Mouse (Mus musculus): Measurements from ENCODE around the gene Dus3l.

DNA sequence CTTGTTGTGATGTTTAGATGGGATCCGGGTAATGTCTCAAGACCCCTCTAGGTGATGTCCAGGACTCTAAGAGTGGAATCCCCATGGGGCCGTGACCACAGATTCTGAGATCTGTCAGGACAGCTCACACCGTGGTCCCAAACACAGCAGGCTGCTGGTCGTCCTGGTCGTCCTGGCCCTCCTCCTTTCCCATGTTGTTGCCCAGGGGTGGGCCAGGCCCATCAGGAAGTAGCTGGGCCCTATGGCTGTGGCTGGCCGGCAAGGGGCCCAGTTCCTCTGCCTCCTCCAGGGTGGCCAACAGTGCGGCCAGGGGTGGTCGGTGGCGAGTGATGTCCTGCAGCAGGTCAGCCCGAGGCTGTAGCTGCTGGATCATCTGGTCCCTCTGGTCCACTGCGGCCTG lies 49.2 kb upstream of the Dus3l start:
- no peak for TF ChIP-seq CTCF (IDR thresholded peaks at IDR 0.05 in 2 of 3, conservative IDR thresholded peaks at IDR 0.05 in 1 of 3; ENCODE audit: control insufficient read depth in 1 of 3, insufficient read depth in 1 of 3, low read depth in 2 of 3, low read length in 3 of 3, poor library complexity in 1 of 3, severe bottlenecking in 1 of 3)
- no peak for TF ChIP-seq ELF1 (IDR thresholded peaks at IDR 0.05; ENCODE audit: low read depth, low read length)
- no peak for TF ChIP-seq ZC3H11A (IDR thresholded peaks at IDR 0.05; ENCODE audit: low read depth, low read length)
- no peak for TF ChIP-seq TAL1 (IDR thresholded peaks at IDR 0.05; ENCODE audit: low read length)
- TF ChIP-seq POLR2A (IDR thresholded peaks at IDR 0.05; ENCODE audit: control insufficient read depth in 1 of 2, insufficient read depth in 1 of 2, low read depth in 1 of 2, low read length in 2 of 2, poor library complexity in 1 of 2), result no peak
- no peak for TF ChIP-seq GATA1 (IDR thresholded peaks at IDR 0.05; ENCODE audit: low read depth, low read length)
- no peak for TF ChIP-seq MAX (IDR thresholded peaks at IDR 0.05; ENCODE audit: low read length)
- TF ChIP-seq HCFC1 (IDR thresholded peaks at IDR 0.05; ENCODE audit: low read depth, low read length), result no peak
- TF ChIP-seq ETS1 (IDR thresholded peaks at IDR 0.05; ENCODE audit: low read depth, low read length), result no peak
- TF ChIP-seq E2F4 (IDR thresholded peaks at IDR 0.05; ENCODE audit: borderline replicate concordance, low read depth, low read length), result no peak
- TF ChIP-seq EP300 (IDR thresholded peaks at IDR 0.05; ENCODE audit: low read depth in 1 of 2, low read length in 2 of 2), result no peak
- no peak for TF ChIP-seq USF1 (IDR thresholded peaks at IDR 0.05; ENCODE audit: low read depth, low read length)

Measured in MEL (cell line).